Mouse (Mus musculus): Measurements from ENCODE around the gene Adamts14. TPM values are rescaled to one million over a fixed set of nuclear protein-coding genes. Genes with fewer than 3 reads are reported as not detected.

The Adamts14 gene
- polyA plus RNA-seq, 1 experiment from 2014 or later: 0.31 TPM

- H3K9ac ChIP-seq (ENCODE audit: low read length): no peak overlapping the region
- H3K9me3 ChIP-seq (ENCODE audit: control insufficient read depth, low read length): no peaks in the 10 kb centered on the region
- WGBS: 81% methylated on average over 4 of the region's 4 CpGs
- no peak overlapping the region for H3K4me3 ChIP-seq (ENCODE audit: low read depth, low read length)
- DNase-seq (ENCODE audit: low spot score, missing footprints) (no peak), ATAC-seq (ENCODE audit: low FRiP score) (no peak)
- H3K4me2 ChIP-seq: no peak overlapping the region
- H3K4me1 ChIP-seq (ENCODE audit: control insufficient read depth, insufficient read depth, low read length): no peaks in the 10 kb centered on the region
- H3K27ac ChIP-seq (ENCODE audit: low read depth, low read length): no peak overlapping the region
- H3K27me3 ChIP-seq (ENCODE audit: control insufficient read depth, insufficient read depth, low read length): no peaks in the 10 kb centered on the region
- no peaks in the 10 kb centered on the region for H3K36me3 ChIP-seq (ENCODE audit: control insufficient read depth, insufficient read depth, low read length)
These were observed 100.7 kb downstream of the Adamts14 start for GRCm38 (mm10) chr10:61172496-61172895.

GRCm38 (mm10) chr10:61171654-61172053, 101.6 kb downstream of the Adamts14 start, which contains the start of gene Tbata:
TSS of gene Tbata (plus strand) at chr10:61171954.
- no peak within 1 kb of the TSS for H3K27ac ChIP-seq (ENCODE audit: low read depth, low read length)
- no peaks in the 10 kb centered on the region for H3K36me3 ChIP-seq (ENCODE audit: control insufficient read depth, insufficient read depth, low read length)
- no peaks in the 10 kb centered on the region for H3K9me3 ChIP-seq (ENCODE audit: control insufficient read depth, low read length)
- no peak for DNase-seq (ENCODE audit: low spot score, missing footprints)
- H3K9ac ChIP-seq (ENCODE audit: low read length): no peak within 1 kb of the TSS
- WGBS: 87% methylated on average over 3 of the region's 3 CpGs
- no peaks in the 10 kb centered on the region for H3K27me3 ChIP-seq (ENCODE audit: control insufficient read depth, insufficient read depth, low read length)
- H3K4me3 ChIP-seq (ENCODE audit: low read depth, low read length): no peak within 1 kb of the TSS
- ATAC-seq (ENCODE audit: low FRiP score): no peak
- no peaks in the 10 kb centered on the region for H3K4me1 ChIP-seq (ENCODE audit: control insufficient read depth, insufficient read depth, low read length)
- H3K4me2 ChIP-seq: no peak within 1 kb of the TSS

GRCm38 (mm10) chr10:61168393-61168792, 104.8 kb downstream of the Adamts14 start:
- no peaks in the 10 kb centered on the region for H3K36me3 ChIP-seq (ENCODE audit: control insufficient read depth, insufficient read depth, low read length)
- ATAC-seq (ENCODE audit: low FRiP score): no peak
- H3K4me1 ChIP-seq (ENCODE audit: control insufficient read depth, insufficient read depth, low read length): no peaks in the 10 kb centered on the region
- 64% methylated on average over 2 of the region's 2 CpGs for WGBS
- no peak overlapping the region for H3K27ac ChIP-seq (ENCODE audit: low read depth, low read length)
- H3K4me3 ChIP-seq (ENCODE audit: low read depth, low read length): no peak overlapping the region
- no peaks in the 10 kb centered on the region for H3K9me3 ChIP-seq (ENCODE audit: control insufficient read depth, low read length)
- no peak overlapping the region for H3K4me2 ChIP-seq
- H3K27me3 ChIP-seq (ENCODE audit: control insufficient read depth, insufficient read depth, low read length): no peaks in the 10 kb centered on the region
- no peak for DNase-seq (ENCODE audit: low spot score, missing footprints)
- no peak overlapping the region for H3K9ac ChIP-seq (ENCODE audit: low read length)

GRCm38 (mm10) chr10:61167333-61168096, 105.7 kb downstream of the Adamts14 start:
- Histone ChIP-seq H3K36me3 (ENCODE audit: control insufficient read depth, insufficient read depth, low read length) (no peaks in the 10 kb centered on the region), H3K27me3 (ENCODE audit: control insufficient read depth, insufficient read depth, low read length) (no peaks in the 10 kb centered on the region), H3K9me3 (ENCODE audit: control insufficient read depth, low read length) (no peaks in the 10 kb centered on the region), H3K9ac (ENCODE audit: low read length) (no peak overlapping the region), H3K4me1 (ENCODE audit: control insufficient read depth, insufficient read depth, low read length) (no peaks in the 10 kb centered on the region), H3K27ac (ENCODE audit: low read depth, low read length) (no peak overlapping the region), H3K4me3 (ENCODE audit: low read depth, low read length) (no peak overlapping the region), H3K4me2 (no peak overlapping the region)
- ATAC-seq (ENCODE audit: low FRiP score) (no peak), DNase-seq (ENCODE audit: low spot score, missing footprints) (peak; percentile 45)
- 81% methylated on average over 9 of the region's 9 CpGs for WGBS

- Histone ChIP-seq H3K4me2 (no peak overlapping the region), H3K27me3 (ENCODE audit: control insufficient read depth, insufficient read depth, low read length) (no peaks in the 10 kb centered on the region), H3K4me3 (ENCODE audit: low read depth, low read length) (no peak overlapping the region), H3K9me3 (ENCODE audit: control insufficient read depth, low read length) (no peaks in the 10 kb centered on the region), H3K27ac (ENCODE audit: low read depth, low read length) (no peak overlapping the region), H3K9ac (ENCODE audit: low read length) (no peak overlapping the region), H3K4me1 (ENCODE audit: control insufficient read depth, insufficient read depth, low read length) (no peaks in the 10 kb centered on the region), H3K36me3 (ENCODE audit: control insufficient read depth, insufficient read depth, low read length) (no peaks in the 10 kb centered on the region)
- ATAC-seq (ENCODE audit: low FRiP score) (no peak), DNase-seq (ENCODE audit: low spot score, missing footprints) (no peak)
- WGBS: 76% methylated on average over 3 of the region's 3 CpGs
These were observed 110.9 kb downstream of the Adamts14 start for GRCm38 (mm10) chr10:61162366-61162765.

- 78% methylated on average over 4 of the region's 4 CpGs for WGBS
- no peaks in the 10 kb centered on the region for H3K36me3 ChIP-seq (ENCODE audit: control insufficient read depth, insufficient read depth, low read length)
- no peak overlapping the region for H3K9ac ChIP-seq (ENCODE audit: low read length)
- H3K9me3 ChIP-seq (ENCODE audit: control insufficient read depth, low read length): no peaks in the 10 kb centered on the region
- DNase-seq (ENCODE audit: low spot score, missing footprints) (no peak), ATAC-seq (ENCODE audit: low FRiP score) (no peak)
- H3K4me3 ChIP-seq (ENCODE audit: low read depth, low read length): no peak overlapping the region
- H3K4me1 ChIP-seq (ENCODE audit: control insufficient read depth, insufficient read depth, low read length): no peaks in the 10 kb centered on the region
- H3K27me3 ChIP-seq (ENCODE audit: control insufficient read depth, insufficient read depth, low read length): no peaks in the 10 kb centered on the region
- no peak overlapping the region for H3K4me2 ChIP-seq
- H3K27ac ChIP-seq (ENCODE audit: low read depth, low read length): no peak overlapping the region
These were observed 112.6 kb downstream of the Adamts14 start for GRCm38 (mm10) chr10:61160671-61161070.

- no peaks in the 10 kb centered on the region for H3K27me3 ChIP-seq (ENCODE audit: control insufficient read depth, insufficient read depth, low read length)
- no peaks in the 10 kb centered on the region for H3K9me3 ChIP-seq (ENCODE audit: control insufficient read depth, low read length)
- WGBS: 87% methylated on average over 7 of the region's 7 CpGs
- no peaks in the 10 kb centered on the region for H3K4me1 ChIP-seq (ENCODE audit: control insufficient read depth, insufficient read depth, low read length)
- ATAC-seq (ENCODE audit: low FRiP score): no peak
- no peak overlapping the region for H3K4me3 ChIP-seq (ENCODE audit: low read depth, low read length)
- DNase-seq (ENCODE audit: low spot score, missing footprints): no peak
- no peak overlapping the region for H3K9ac ChIP-seq (ENCODE audit: low read length)
- no peak overlapping the region for H3K27ac ChIP-seq (ENCODE audit: low read depth, low read length)
- H3K4me2 ChIP-seq: no peak overlapping the region
- no peaks in the 10 kb centered on the region for H3K36me3 ChIP-seq (ENCODE audit: control insufficient read depth, insufficient read depth, low read length)
These were observed 113.1 kb downstream of the Adamts14 start for GRCm38 (mm10) chr10:61160089-61160488.

GRCm38 (mm10) chr10:61158594-61158993, 114.6 kb downstream of the Adamts14 start:
- DNase-seq (ENCODE audit: low spot score, missing footprints) (no peak), ATAC-seq (ENCODE audit: low FRiP score) (no peak)
- Histone ChIP-seq H3K36me3 (ENCODE audit: control insufficient read depth, insufficient read depth, low read length) (no peaks in the 10 kb centered on the region), H3K4me3 (ENCODE audit: low read depth, low read length) (no peak overlapping the region), H3K9ac (ENCODE audit: low read length) (no peak overlapping the region), H3K27me3 (ENCODE audit: control insufficient read depth, insufficient read depth, low read length) (no peaks in the 10 kb centered on the region), H3K4me1 (ENCODE audit: control insufficient read depth, insufficient read depth, low read length) (no peaks in the 10 kb centered on the region), H3K27ac (ENCODE audit: low read depth, low read length) (no peak overlapping the region), H3K4me2 (no peak overlapping the region), H3K9me3 (ENCODE audit: control insufficient read depth, low read length) (no peaks in the 10 kb centered on the region)
- 81% methylated on average over 3 of the region's 3 CpGs for WGBS

GRCm38 (mm10) chr10:61156453-61156852, 116.8 kb downstream of the Adamts14 start:
- H3K36me3 ChIP-seq (ENCODE audit: control insufficient read depth, insufficient read depth, low read length): no peaks in the 10 kb centered on the region
- WGBS: 95% methylated on average over 2 of the region's 2 CpGs
- no peak overlapping the region for H3K4me2 ChIP-seq
- H3K9me3 ChIP-seq (ENCODE audit: control insufficient read depth, low read length): no peaks in the 10 kb centered on the region
- ATAC-seq (ENCODE audit: low FRiP score): no peak
- no peak overlapping the region for H3K4me3 ChIP-seq (ENCODE audit: low read depth, low read length)
- H3K9ac ChIP-seq (ENCODE audit: low read length): no peak overlapping the region
- H3K27me3 ChIP-seq (ENCODE audit: control insufficient read depth, insufficient read depth, low read length): no peaks in the 10 kb centered on the region
- DNase-seq (ENCODE audit: low spot score, missing footprints): no peak
- no peaks in the 10 kb centered on the region for H3K4me1 ChIP-seq (ENCODE audit: control insufficient read depth, insufficient read depth, low read length)
- H3K27ac ChIP-seq (ENCODE audit: low read depth, low read length): no peak overlapping the region
